15 mouse cellular contexts compared by ENCODE assay signal in the genomic region with DNA sequence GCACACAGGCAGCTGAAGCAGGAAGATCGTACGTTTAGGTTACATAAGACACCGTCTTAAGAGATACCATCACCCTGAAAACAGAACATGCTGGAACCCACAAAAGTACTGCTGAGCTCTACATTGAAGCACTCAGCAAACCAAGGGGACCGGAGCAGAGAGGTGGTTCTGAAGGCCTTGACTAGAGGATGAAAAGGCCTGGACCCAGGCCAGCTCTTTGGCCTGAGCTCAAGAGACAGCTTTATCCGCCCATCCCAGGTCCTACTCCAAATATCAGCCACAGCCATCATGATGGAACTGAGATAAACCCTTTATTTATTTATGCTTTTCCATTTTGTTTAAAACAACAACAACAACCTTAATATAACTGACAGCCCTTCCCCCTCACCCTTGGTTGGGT. TPM values are rescaled to one million over a fixed set of nuclear protein-coding genes. Genes with fewer than 3 reads are reported as not detected.
DNase-seq lines count a peak whose midpoint lies in the region; ATAC-seq lines count a peak whose summit lies in the region.
"Had no signal": no experiment of that assay in that cellular context is flagged by ENCODE, and none has a peak within 500 bp of the region (broad histone marks: within the 10 kb centered on the region; RNA-seq: fewer than 3 reads in every experiment).

No protein-coding gene starts in this region.

- WGBS in heart, embryonic 16.5 days: 76% methylated on average over 5 of the region's 5 CpGs
- 93% methylated on average over 5 of the region's 5 CpGs for WGBS in limb, embryonic 13.5 days

- no peak overlapping the region for H3K4me3 ChIP-seq in heart, embryonic 16.5 days (ENCODE audit: low read length)
- no peak overlapping the region for H3K4me3 ChIP-seq in limb, embryonic 13.5 days
- H3K4me3 ChIP-seq: hindbrain, embryonic 13.5 days had no signal

- H3K4me2 ChIP-seq in heart, embryonic 16.5 days (ENCODE audit: low read depth, low read length): no peak overlapping the region
- H3K4me2 ChIP-seq in limb, embryonic 13.5 days (replicated peaks): no peak overlapping the region
- H3K4me2 ChIP-seq: hindbrain, embryonic 13.5 days had no signal

- peak overlapping the region; percentile 19; the same call in 1 of the 2 replicates for H3K27ac ChIP-seq in heart, embryonic 16.5 days (ENCODE audit: low read length)
- H3K27ac ChIP-seq in limb, embryonic 13.5 days: 0 out of 2 replicates have a peak overlapping the region, but pooled peaks have one; percentile 39
- H3K27ac ChIP-seq: hindbrain, embryonic 13.5 days; liver, embryonic 14.5 days had no signal

- DNase-seq in gastrocnemius, postnatal 10 days: peak; percentile 30
- DNase-seq in gastrocnemius, adult 18-20 months (ENCODE audit: low spot score): no peak
- no peak for DNase-seq in heart, adult 18-20 months
- DNase-seq in adrenal gland, postnatal 14 days: peak; percentile 50
- no peak for DNase-seq in T-cell, adult 2 months (ENCODE audit: low spot score)
- DNase-seq: cerebellum, adult 8-10 months; layer of hippocampus, postnatal 36 days; right cerebral cortex, adult 18-20 months had no signal

- no peaks in the 10 kb centered on the region for H3K27me3 ChIP-seq in heart, embryonic 16.5 days (ENCODE audit: control insufficient read depth, insufficient read depth, low read length)
- no peaks in the 10 kb centered on the region for H3K27me3 ChIP-seq in limb, embryonic 13.5 days
- H3K27me3 ChIP-seq: hindbrain, embryonic 13.5 days had no signal

- no peak for ATAC-seq in heart, embryonic 16.5 days (replicated peaks; ENCODE audit: extremely low read depth, insufficient read depth, low FRiP score)
- ATAC-seq in limb, embryonic 13.5 days (ENCODE audit: low FRiP score, low read depth): no peak
- ATAC-seq: midbrain, embryonic 16.5 days had no signal

- H3K4me1 ChIP-seq in heart, embryonic 16.5 days (ENCODE audit: control insufficient read depth, insufficient read depth, low read length): peaks cover 26% of the 10 kb centered on the region
- peaks cover 31% of the 10 kb centered on the region for H3K4me1 ChIP-seq in limb, embryonic 13.5 days
- H3K4me1 ChIP-seq: hindbrain, embryonic 13.5 days had no signal

- H3K9ac ChIP-seq in heart, embryonic 16.5 days (ENCODE audit: low read length): no peak overlapping the region
- H3K9ac ChIP-seq in limb, embryonic 13.5 days: no peak overlapping the region
- H3K9ac ChIP-seq: hindbrain, embryonic 13.5 days; liver, embryonic 14.5 days had no signal

- H3K9me3 ChIP-seq in heart, embryonic 16.5 days (replicated peaks; ENCODE audit: control insufficient read depth, low read length): no peaks in the 10 kb centered on the region
- H3K9me3 ChIP-seq in limb, embryonic 13.5 days: no peaks in the 10 kb centered on the region
- H3K9me3 ChIP-seq: hindbrain, embryonic 13.5 days had no signal

- peaks cover 48% of the 10 kb centered on the region for H3K36me3 ChIP-seq in heart, embryonic 16.5 days (ENCODE audit: control insufficient read depth, insufficient read depth)
- H3K36me3 ChIP-seq in limb, embryonic 13.5 days: peaks cover 57% of the 10 kb centered on the region

RNA-seq across cellular contexts. Expression of gene Atp2a1, which starts 3.8 kb away (rescaled TPM):
- over 10,000 TPM; 11,325 to 12,607 TPM for total RNA-seq in gastrocnemius, postnatal 10 days (2021)
- over 10,000 TPM; 23,271 to 27,147 TPM for total RNA-seq in gastrocnemius, adult 18-20 months (2021)
- 1.4 and 6.4 TPM in 2 replicates for polyA plus RNA-seq in heart, embryonic 16.5 days (2015; fragmentation: Nextera tagmentation; extraction: Ambion mirVana)
- under 1 TPM; 0.87 TPM for total RNA-seq in heart, adult 18-20 months (2021)
- 0.33 and 0.68 TPM in 2 replicates for total RNA-seq in adrenal gland, postnatal 14 days (2021)
- 90.2 and 93.8 TPM in 2 replicates for polyA plus RNA-seq in limb, embryonic 13.5 days (2015; fragmentation: Nextera tagmentation; extraction: Ambion mirVana)
- polyA plus RNA-seq: forebrain, embryonic 11.5 days; stomach, embryonic 14.5 days had no signal

RNA-seq across cellular contexts. Expression of gene Sh2b1, which starts 8.5 kb away (rescaled TPM):
- total RNA-seq in gastrocnemius, postnatal 10 days (2021): 10 to 100 TPM; 52.0 to 53.7 TPM
- total RNA-seq in gastrocnemius, adult 18-20 months (2021): 10 to 100 TPM; 49.2 to 51.0 TPM
- polyA plus RNA-seq in heart, embryonic 16.5 days (2015; fragmentation: Nextera tagmentation; extraction: Ambion mirVana): 44.3 and 46.0 TPM in 2 replicates
- total RNA-seq in heart, adult 18-20 months (2021): 10 to 100 TPM; 40.9 to 45.1 TPM
- total RNA-seq in adrenal gland, postnatal 14 days (2021): 52.3 and 56.4 TPM in 2 replicates
- polyA plus RNA-seq in limb, embryonic 13.5 days (2015; fragmentation: Nextera tagmentation; extraction: Ambion mirVana): 56.6 and 61.4 TPM in 2 replicates

RNA-seq across cellular contexts. Expression of gene Tufm, which starts 20.5 kb away (rescaled TPM):
- 100 to 1,000 TPM in 1 of 2 experiments, 10 to 100 TPM in 1; 99.0 to 114 TPM for total RNA-seq in gastrocnemius, postnatal 10 days (2021)
- 100 to 1,000 TPM; 118 to 124 TPM for total RNA-seq in gastrocnemius, adult 18-20 months (2021)
- polyA plus RNA-seq in heart, embryonic 16.5 days (2015; fragmentation: Nextera tagmentation; extraction: Ambion mirVana): 224 and 229 TPM in 2 replicates
- 100 to 1,000 TPM; 286 to 355 TPM for total RNA-seq in heart, adult 18-20 months (2021)
- total RNA-seq in adrenal gland, postnatal 14 days (2021): 221 and 223 TPM in 2 replicates
- polyA plus RNA-seq in limb, embryonic 13.5 days (2015; fragmentation: Nextera tagmentation; extraction: Ambion mirVana): 135 and 137 TPM in 2 replicates

RNA-seq across cellular contexts. Expression of gene Atxn2l, which starts 36.5 kb away (rescaled TPM):
- 10 to 100 TPM; 33.6 to 45.6 TPM for total RNA-seq in gastrocnemius, postnatal 10 days (2021)
- total RNA-seq in gastrocnemius, adult 18-20 months (2021): 10 to 100 TPM; 28.4 to 33.1 TPM
- 29.7 and 30.6 TPM in 2 replicates for polyA plus RNA-seq in heart, embryonic 16.5 days (2015; fragmentation: Nextera tagmentation; extraction: Ambion mirVana)
- total RNA-seq in heart, adult 18-20 months (2021): 10 to 100 TPM; 33.0 to 37.1 TPM
- 90.3 and 96.7 TPM in 2 replicates for total RNA-seq in adrenal gland, postnatal 14 days (2021)
- polyA plus RNA-seq in limb, embryonic 13.5 days (2015; fragmentation: Nextera tagmentation; extraction: Ambion mirVana): 49.9 and 51.8 TPM in 2 replicates

RNA-seq across cellular contexts. Expression of gene Rabep2, which starts 38.1 kb away (rescaled TPM):
- total RNA-seq in gastrocnemius, postnatal 10 days (2021): 10 to 100 TPM; 11.4 to 15.2 TPM
- 10 to 100 TPM; 10.6 to 13.1 TPM for total RNA-seq in gastrocnemius, adult 18-20 months (2021)
- 22.1 and 22.2 TPM in 2 replicates for polyA plus RNA-seq in heart, embryonic 16.5 days (2015; fragmentation: Nextera tagmentation; extraction: Ambion mirVana)
- 1 to 10 TPM; 5.5 to 7.5 TPM for total RNA-seq in heart, adult 18-20 months (2021)
- 35.7 and 45.2 TPM in 2 replicates for total RNA-seq in adrenal gland, postnatal 14 days (2021)
- 36.6 and 37.0 TPM in 2 replicates for polyA plus RNA-seq in limb, embryonic 13.5 days (2015; fragmentation: Nextera tagmentation; extraction: Ambion mirVana)

Comparison
In these comparisons a context has a peak if more than half of its experiments do, and no peak if none do; other contexts are left out.
1. DNase-seq: peak in gastrocnemius, postnatal 10 days (single experiment) and adrenal gland, postnatal 14 days (single experiment); none in gastrocnemius, adult 18-20 months (single experiment), heart, adult 18-20 months (0 of 2) and T-cell, adult 2 months (single experiment).
2. RNA of gene Atp2a1, which starts 3.8 kb away (total RNA-seq): 23,271 to 27,147 TPM in gastrocnemius, adult 18-20 months and 11,325 to 12,607 TPM in gastrocnemius, postnatal 10 days; 0.87 TPM in heart, adult 18-20 months and 0.33 to 0.68 TPM in adrenal gland, postnatal 14 days; every median in the first group is over 1,000 times any median in the second.